Mouse (Mus musculus): ENCODE measurements around the gene Aff3.

Gene Aff3

DNA sequence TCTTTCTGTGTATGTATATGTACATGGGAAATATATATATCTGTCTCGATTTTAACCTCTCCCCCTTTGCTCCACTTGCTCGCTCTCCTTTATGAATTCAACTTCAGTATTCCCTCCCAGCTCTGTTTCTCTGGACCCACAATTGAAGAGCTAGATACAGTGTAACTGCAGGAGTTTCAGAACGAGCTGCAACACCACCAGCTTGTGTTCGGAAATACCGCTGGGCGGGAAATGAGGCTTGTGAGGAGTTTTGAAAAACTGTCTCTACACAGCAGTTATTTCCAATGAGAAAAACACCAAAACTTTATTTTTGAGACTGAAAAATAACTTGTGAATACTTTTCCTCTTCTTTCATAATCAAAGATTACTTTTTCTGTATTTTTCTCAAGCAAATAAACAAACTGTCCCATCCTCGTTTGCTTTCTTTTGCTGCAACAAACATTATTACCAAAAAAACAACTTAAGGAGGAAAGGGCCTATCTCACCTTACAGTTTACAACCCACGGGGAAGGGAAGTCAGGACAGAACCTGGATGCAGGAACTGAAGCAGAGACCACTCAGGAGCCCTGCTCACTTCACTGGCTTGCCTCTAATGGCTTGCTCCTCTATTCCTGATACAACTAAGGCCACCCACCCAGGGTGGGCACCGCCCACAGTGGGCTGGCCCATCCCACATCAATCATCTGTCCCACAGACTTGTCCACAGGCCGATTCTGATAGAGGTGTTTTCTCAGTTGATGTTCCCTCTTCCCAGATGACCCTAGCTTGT is 533.9 kb downstream of the Aff3 start:
- no peak for DNase-seq

DNA sequence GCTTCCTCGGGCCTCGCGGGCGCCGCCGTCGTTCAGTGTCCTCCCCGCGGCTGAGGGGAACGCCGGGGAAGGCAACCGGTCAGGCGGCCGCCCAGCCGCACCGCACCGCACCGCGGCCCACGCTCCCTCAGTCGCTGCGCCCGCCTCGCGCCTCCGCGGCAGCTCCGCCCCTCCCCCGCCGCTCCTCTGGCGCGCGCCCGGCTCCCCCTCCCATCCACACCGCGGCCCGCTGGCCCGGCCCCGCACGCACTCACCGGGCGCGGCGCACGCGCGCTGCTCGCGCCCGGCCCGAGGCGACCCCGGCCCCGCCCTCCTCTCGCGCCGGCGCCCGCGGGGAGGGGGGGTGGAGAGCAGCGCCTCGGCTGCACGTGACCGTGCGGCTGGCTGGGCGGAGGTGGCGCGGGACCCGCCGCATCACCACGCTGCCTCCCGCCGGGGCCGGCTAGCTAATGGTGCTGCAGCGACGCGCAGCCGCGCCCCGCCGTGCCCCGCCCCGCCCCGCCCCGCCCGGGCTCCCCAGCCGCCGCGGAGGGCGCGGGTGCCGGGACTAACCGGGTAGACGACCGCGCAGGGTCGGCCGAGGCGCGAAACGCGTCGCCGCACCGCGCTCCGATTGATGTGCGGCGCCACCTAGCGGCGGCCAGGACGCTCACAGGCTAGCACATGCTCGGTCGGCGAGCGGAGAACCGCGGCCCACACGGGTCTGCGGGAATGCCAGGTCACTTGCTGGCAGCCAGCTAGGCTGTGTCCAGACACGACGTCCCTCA is 535.1 kb downstream of the Aff3 start, which contains the start of gene Rev1:
Gene Rev1, minus strand, starts transcription at position 301 of the 767 bp plus-strand sequence.
- peak; percentile 91 to 93 for DNase-seq

DNA sequence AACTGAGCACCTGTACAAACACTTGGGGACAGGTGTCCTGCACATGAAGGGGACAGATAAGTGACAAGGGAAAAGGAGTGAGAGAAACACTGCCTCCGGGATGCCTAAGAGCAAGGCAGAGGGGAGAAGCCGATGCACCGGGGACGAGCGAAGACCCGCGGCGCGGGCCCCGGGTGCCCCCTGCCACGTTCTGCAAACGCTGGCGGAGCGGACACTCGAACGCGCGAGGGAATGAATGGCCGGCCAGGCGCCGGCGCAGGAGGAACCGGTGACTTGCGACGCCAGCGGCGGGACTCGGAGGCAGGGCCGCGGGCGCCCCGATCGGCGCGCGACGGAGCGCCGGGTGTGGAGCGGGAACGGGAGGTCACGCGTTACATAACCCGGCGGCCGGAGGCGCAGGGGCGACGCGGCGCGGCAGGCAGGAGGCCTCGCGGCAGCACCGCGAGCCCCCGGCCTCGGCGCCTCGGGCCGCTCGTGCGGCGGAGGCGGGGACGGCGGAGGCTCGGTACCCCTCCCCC is 535.8 kb downstream of the Aff3 start:
- DNase-seq, result peak; percentile 41 to 57
